Mouse (Mus musculus) forebrain, embryonic 12.5 days (tissue): ENCODE measurements at regions not wholly inside any gene's neighbourhood (a gene's known extent, or its start where the extent isn't known, plus 50 kb on each side); places are given as distances from the start of the nearest gene placed in this dataset.
"Not testable (repeated sequence)": the region's sequence is repeated elsewhere in the genome, so short reads cannot be mapped to it uniquely, and the experiment has no call there.

ENCODE experiments used
- ATAC-seq: fragments of 200-750 bp; cut with Nextera tagmentation; 2 replicates; pipeline ENCODE4 v1.8.0; 2017; ENCODE audit warnings: moderate TSS enrichment; ENCODE audit not compliant: low FRiP score
- H3K27ac ChIP-seq: fragments of 300-500 bp; sonication (generic); 2 replicates; pipeline ENCODE4 v1.5.1; 2016; ENCODE audit warnings: mild to moderate bottlenecking
- H3K27me3 ChIP-seq: fragments of 300-500 bp; sonication (generic); 2 replicates; pipeline ENCODE4 v1.6.1; 2016; ENCODE audit warnings: mild to moderate bottlenecking
- H3K36me3 ChIP-seq: fragments of 300-500 bp; sonication (generic); replicated peaks from 2 replicates; pipeline ENCODE4 v1.6.1; 2016; ENCODE audit warnings: mild to moderate bottlenecking
- H3K4me1 ChIP-seq: fragments of 300-500 bp; sonication (generic); 2 replicates; pipeline ENCODE4 v1.6.1; 2016
- H3K4me2 ChIP-seq: fragments of 300-500 bp; sonication (generic); 2 replicates; pipeline ENCODE4 v1.6.1; 2016; ENCODE audit warnings: mild to moderate bottlenecking, moderate library complexity
- H3K4me3 ChIP-seq: fragments of 300-500 bp; sonication (generic); replicated peaks from 2 replicates; pipeline ENCODE4 v1.5.1; 2016; ENCODE audit warnings: mild to moderate bottlenecking
- H3K9ac ChIP-seq: fragments of 300-500 bp; sonication (generic); 2 replicates; pipeline ENCODE4 v1.6.1; 2016; ENCODE audit warnings: mild to moderate bottlenecking
- H3K9me3 ChIP-seq: fragments of 300-500 bp; sonication (generic); 2 replicates; pipeline ENCODE4 v1.6.1; 2016
- WGBS: fragments of 180-500 bp; shearing (Covaris S2); methylation state at CpG from one replicate; pipeline ENCODE4 v1.1.7; 2016; 5-methylcytosine and 5-hydroxymethylcytosine counted together

DNA sequence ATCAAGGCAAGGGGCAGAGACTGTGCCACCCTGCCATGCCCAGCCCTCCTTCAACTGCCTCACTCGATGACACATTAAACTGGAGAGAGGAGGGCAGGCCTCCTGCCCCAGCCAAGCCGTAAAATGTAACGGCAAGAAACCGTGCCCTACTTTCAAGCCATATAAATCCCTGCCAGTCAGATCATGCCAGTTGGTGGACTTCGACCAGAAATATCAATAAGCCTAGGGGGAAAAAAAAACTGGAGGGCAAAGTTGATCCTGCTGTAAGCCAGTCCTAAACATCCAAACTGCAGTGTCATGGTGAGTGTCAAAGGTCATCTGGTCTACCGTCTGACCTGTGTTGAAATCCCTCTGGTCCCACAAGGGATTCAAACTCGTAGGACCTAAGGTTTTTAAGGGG lies 170.8 kb downstream of the Tomm20 start:
- H3K27ac ChIP-seq: no peak overlapping the region
- ATAC-seq: no peak
- H3K9me3 ChIP-seq: no peaks in the 10 kb centered on the region
- no peaks in the 10 kb centered on the region for H3K4me1 ChIP-seq
- no peak overlapping the region for H3K9ac ChIP-seq
- 86% methylated on average over 7 of the region's 7 CpGs for WGBS
- no peaks in the 10 kb centered on the region for H3K27me3 ChIP-seq
- no peak overlapping the region for H3K4me3 ChIP-seq
- no peaks in the 10 kb centered on the region for H3K36me3 ChIP-seq
- H3K4me2 ChIP-seq: no peak overlapping the region

DNA sequence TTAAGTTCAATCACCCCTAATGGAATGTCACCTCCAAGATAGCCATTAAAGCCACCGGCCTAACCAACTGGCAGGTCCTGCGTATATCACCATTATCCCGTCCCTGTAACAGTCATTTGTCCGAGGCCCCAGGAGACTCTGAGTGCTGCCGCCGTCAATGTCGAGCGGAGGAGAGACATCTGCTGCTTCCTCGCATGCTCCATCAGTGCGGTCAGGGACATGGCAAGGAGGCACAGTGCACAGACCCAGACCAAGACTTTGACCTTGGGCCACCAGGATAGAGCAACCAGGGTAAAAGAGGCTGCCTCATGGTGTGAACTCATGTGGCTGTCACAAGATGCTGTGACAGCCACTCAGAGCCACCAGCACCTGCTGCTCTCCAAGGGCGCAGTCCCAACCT lies 172.9 kb downstream of the Tomm20 start:
- no peak overlapping the region for H3K27ac ChIP-seq
- ATAC-seq: no peak
- H3K4me3 ChIP-seq: no peak overlapping the region
- no peak overlapping the region for H3K9ac ChIP-seq
- no peaks in the 10 kb centered on the region for H3K9me3 ChIP-seq
- no peaks in the 10 kb centered on the region for H3K4me1 ChIP-seq
- H3K4me2 ChIP-seq: no peak overlapping the region
- 94% methylated on average over 11 of the region's 11 CpGs for WGBS
- no peaks in the 10 kb centered on the region for H3K36me3 ChIP-seq
- no peaks in the 10 kb centered on the region for H3K27me3 ChIP-seq

DNA sequence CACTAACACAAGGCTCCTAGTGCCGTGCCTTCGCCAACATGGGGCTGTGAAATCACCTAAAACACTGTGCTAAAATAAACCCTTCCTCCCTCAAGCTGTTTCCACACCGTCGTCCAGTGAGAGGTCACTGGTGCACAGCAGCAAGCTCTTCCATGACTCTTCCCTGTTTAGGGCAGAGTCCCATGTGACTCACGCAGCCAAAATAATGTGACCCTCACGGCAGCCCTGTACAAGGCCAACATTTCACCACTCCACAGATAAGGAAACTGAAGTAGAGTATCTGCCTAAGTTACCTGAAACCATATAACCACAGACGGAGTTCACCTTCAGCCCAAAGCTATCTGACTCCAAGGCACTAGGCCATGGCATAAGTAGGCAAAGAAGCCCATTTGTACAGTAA lies 173.4 kb downstream of the Tomm20 start:
- H3K4me2 ChIP-seq: no peak overlapping the region
- H3K4me3 ChIP-seq: no peak overlapping the region
- H3K27ac ChIP-seq: no peak overlapping the region
- 87% methylated on average over 7 of the region's 7 CpGs for WGBS
- H3K9me3 ChIP-seq: no peaks in the 10 kb centered on the region
- H3K27me3 ChIP-seq: no peaks in the 10 kb centered on the region
- no peaks in the 10 kb centered on the region for H3K36me3 ChIP-seq
- H3K4me1 ChIP-seq: no peaks in the 10 kb centered on the region
- no peak overlapping the region for H3K9ac ChIP-seq
- ATAC-seq: no peak

DNA sequence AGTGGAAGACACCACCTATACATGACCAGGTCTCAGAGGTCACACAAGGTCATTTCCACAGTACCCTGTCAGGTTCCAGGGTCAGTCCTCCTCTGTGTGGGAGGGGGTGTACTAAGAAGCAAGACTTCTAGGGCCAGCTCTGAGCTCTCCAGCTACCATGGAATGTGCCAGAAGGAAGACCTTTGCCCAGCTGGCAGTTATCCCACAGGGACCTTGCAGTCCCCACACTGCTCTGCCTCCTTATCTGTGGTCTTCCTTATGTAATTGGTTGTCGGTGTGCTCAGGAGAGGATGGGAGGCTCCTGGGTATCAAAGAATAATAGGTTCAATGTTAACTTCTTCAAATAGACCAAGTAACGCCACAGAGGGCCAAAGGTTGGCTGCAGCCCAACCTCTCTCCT lies 175.3 kb downstream of the Tomm20 start:
- H3K9ac ChIP-seq, H3K27me3 ChIP-seq, H3K36me3 ChIP-seq, H3K27ac ChIP-seq, H3K9me3 ChIP-seq, H3K4me1 ChIP-seq, ATAC-seq, H3K4me2 ChIP-seq, H3K4me3 ChIP-seq: not testable (repeated sequence)
- 91% methylated on average over 2 of the region's 2 CpGs for WGBS

DNA sequence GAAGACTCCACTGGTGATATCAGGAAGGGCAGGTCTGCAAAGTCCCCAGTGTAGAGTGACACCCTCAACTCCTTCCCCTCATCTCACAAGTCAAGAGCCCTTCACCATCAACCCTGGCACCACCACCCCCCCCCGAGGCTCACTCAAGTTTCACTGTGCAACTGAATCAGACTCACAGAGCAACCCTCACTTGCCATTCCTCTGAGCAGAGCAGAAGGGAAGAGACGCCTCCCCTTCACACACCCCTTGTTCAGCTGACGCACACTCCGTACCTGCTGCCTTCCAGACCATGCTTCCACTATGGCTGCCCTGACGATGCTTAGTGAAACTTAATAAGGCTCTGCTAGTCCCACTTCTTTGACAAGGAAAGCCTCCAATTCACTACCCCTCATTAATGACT lies 174.4 kb upstream of the Irf2bp2 start:
- H3K27ac ChIP-seq: no peak overlapping the region
- H3K4me1 ChIP-seq: no peaks in the 10 kb centered on the region
- no peak overlapping the region for H3K4me3 ChIP-seq
- H3K4me2 ChIP-seq: no peak overlapping the region
- no peaks in the 10 kb centered on the region for H3K27me3 ChIP-seq
- H3K36me3 ChIP-seq: no peaks in the 10 kb centered on the region
- no peak overlapping the region for H3K9ac ChIP-seq
- 91% methylated on average over 5 of the region's 5 CpGs for WGBS
- ATAC-seq: no peak
- H3K9me3 ChIP-seq: no peaks in the 10 kb centered on the region

DNA sequence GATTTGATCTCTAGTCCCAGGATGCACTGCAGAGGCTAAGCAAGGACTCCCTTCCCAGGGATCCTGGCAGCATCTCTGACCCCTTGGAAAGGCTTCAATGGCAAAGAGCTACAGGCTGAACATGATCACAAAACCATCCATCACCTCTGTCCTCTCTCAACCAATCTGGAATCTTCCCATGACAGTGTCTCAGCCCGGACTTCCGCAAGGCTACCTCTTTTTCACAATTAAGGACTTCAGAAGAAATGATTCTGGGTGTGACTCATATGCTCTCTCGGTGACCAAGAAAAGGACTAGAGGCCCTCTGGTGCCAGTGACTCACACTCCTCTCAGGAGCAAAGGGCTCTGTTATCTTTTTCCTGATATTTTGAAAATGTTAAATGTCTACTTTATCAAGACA lies 173.6 kb upstream of the Irf2bp2 start:
- ATAC-seq: no peak

DNA sequence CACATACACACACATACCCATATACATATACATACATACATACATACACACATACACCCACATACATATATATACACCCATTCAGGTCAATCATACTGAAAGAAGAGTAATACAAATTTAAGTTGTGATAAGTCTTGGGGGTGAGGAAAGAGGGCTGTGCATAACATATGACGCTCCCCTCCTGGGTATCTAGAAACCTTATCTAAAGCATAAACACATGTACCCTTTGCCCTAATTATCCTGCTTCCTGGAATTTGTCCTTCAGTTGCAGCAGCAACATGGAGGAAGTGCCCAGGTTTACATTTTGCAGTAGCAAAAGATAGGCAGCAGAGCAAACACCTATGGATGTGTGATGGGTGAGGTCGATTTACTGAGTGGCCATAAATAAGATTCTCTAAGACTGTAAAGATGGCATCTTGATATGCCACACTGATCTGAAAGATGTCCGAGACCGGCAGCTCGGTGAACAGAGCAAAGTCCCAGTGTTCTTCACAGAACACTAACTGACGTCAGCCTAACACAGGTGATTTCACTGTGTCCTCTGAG lies 172.0 kb upstream of the Irf2bp2 start:
- Histone ChIP-seq H3K27ac (no peak overlapping the region), H3K9ac (no peak overlapping the region), H3K9me3 (no peaks in the 10 kb centered on the region), H3K4me2 (no peak overlapping the region), H3K36me3 (no peaks in the 10 kb centered on the region), H3K27me3 (no peaks in the 10 kb centered on the region), H3K4me3 (no peak overlapping the region), H3K4me1 (no peaks in the 10 kb centered on the region)
- ATAC-seq: no peak
- 92% methylated on average over 6 of the region's 6 CpGs for WGBS

More for the DNA sequence above, 173.6 kb upstream of the Irf2bp2 start:
- 95% methylated on average over 3 of the region's 3 CpGs for WGBS
- no peaks in the 10 kb centered on the region for H3K27me3 ChIP-seq
- no peaks in the 10 kb centered on the region for H3K4me1 ChIP-seq
- H3K9ac ChIP-seq: no peak overlapping the region
- no peaks in the 10 kb centered on the region for H3K9me3 ChIP-seq
- no peak overlapping the region for H3K4me2 ChIP-seq
- H3K36me3 ChIP-seq: no peaks in the 10 kb centered on the region
- no peak overlapping the region for H3K4me3 ChIP-seq
- no peak overlapping the region for H3K27ac ChIP-seq

DNA sequence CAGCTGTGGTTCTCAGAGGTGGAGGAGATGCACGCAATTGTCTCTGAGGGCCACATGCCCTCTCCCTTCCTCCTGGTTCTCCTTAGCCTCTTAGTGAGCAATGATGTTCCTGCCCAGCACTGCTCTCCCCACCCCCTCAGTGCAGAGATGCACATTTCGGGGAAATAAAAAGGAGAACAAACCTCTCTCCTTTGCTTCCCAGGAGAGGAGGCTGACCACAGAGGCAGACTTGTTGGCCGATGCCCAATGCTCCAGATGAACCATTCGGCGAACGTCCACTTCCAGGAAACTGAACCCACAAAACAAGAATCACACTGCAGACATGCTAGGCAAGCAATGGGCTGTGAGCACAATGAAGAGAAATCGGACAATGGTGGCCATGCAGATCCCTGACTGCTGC lies 169.8 kb upstream of the Irf2bp2 start:
- Histone ChIP-seq H3K9me3 (no peaks in the 10 kb centered on the region), H3K9ac (no peak overlapping the region), H3K27me3 (no peaks in the 10 kb centered on the region), H3K4me2 (no peak overlapping the region), H3K27ac (no peak overlapping the region), H3K4me1 (peaks cover 4% of the 10 kb centered on the region; the same call in 1 of the 2 replicates), H3K4me3 (no peak overlapping the region), H3K36me3 (no peaks in the 10 kb centered on the region)
- 86% methylated on average over 7 of the region's 7 CpGs for WGBS
- ATAC-seq: no peak

DNA sequence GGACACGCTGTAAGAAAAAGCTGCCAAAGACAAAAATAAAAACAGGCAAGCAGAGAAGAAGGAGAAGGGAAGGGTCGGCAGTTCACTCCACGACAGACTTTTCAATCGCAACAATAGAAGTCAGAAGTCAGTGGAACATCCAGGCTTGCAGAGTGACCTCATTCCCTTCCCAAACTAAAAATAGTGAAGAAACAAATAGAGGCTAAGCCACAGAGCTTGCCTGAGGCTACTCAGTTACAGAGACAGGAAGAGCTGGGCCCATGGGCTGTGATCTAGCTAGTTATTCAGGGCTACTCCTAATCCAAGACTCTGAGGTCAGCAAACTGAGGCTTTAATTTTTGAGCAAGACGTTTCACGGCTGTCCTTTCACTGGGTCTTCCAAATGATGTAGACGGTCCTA lies 165.9 kb upstream of the Irf2bp2 start:
- H3K27ac ChIP-seq: no peak overlapping the region
- H3K36me3 ChIP-seq: no peaks in the 10 kb centered on the region
- H3K4me1 ChIP-seq: peaks cover 4% of the 10 kb centered on the region; the same call in 1 of the 2 replicates
- no peaks in the 10 kb centered on the region for H3K27me3 ChIP-seq
- no peak overlapping the region for H3K4me3 ChIP-seq
- H3K4me2 ChIP-seq: no peak overlapping the region
- H3K9me3 ChIP-seq: no peaks in the 10 kb centered on the region
- 73% methylated on average over 7 of the region's 7 CpGs for WGBS
- ATAC-seq: no peak
- H3K9ac ChIP-seq: no peak overlapping the region

DNA sequence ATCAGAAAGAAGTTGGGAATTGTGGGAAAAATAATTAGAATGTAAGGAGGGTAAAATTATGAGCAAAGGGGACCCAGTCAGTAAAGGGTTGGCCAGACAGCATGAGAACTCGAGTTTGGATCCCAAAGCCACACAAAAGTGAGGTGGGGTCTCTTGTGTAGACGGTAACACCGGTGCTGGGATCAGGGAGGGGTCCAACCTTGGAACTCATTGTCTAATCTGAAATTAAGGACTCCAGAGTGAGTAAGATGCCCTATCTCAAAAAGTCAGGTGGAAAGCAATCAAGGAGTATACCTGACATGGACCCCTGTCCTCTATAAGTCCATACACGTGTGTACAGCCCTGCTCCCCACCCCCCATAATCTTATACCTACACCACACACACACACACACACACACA lies 165.2 kb upstream of the Irf2bp2 start:
- WGBS: 86% methylated on average over 4 of the region's 4 CpGs
- ATAC-seq: no peak

DNA sequence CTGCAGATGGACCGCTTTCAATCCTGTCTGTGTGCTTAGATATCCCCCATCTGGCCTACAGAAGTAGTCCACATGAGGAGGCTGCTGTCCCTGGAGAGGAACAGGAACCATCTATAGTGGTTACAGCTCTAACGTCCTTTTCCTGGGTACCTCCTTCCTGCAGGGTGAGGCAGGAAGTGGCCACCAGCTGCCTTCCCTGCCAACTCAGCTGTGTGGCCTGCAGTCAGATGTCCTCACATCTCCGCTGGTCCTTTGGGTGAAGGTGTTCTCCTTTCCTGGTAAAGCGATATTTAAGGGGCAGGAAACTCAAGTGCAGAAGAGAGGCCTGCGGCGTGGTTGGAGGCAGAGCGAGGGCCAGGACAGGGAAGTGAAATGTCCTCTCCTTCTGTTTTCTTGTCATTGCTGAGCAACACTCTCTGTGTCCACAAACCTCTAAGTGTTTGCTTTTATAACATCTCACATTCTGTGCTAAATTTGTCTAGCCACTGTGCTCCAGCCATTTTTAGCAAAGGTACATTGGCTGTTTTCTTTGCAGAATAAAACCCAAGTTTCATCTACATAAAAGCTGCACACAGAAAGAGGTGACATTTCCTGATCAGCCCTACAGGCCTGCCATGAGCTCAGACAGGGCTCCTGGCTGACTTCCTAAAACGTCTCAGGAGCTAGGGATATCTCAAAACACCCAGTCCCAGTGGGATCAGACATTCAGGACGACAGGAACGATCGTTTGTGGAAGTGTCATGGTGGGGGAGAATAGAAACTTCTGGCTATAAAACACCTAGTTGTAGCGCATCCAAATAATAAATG lies 164.4 kb upstream of the Irf2bp2 start:
- WGBS: 87% methylated on average over 12 of the region's 12 CpGs
- no peak overlapping the region for H3K9ac ChIP-seq
- no peak overlapping the region for H3K4me2 ChIP-seq
- 0 out of 2 replicates have a peak overlapping the region, but pooled peaks have one; percentile 5 for H3K27ac ChIP-seq
- no peak for ATAC-seq
- H3K4me3 ChIP-seq: no peak overlapping the region
- no peaks in the 10 kb centered on the region for H3K36me3 ChIP-seq
- no peaks in the 10 kb centered on the region for H3K9me3 ChIP-seq
- H3K4me1 ChIP-seq: peaks cover 12% of the 10 kb centered on the region
- H3K27me3 ChIP-seq: no peaks in the 10 kb centered on the region

More for the DNA sequence above, 165.2 kb upstream of the Irf2bp2 start:
- no peak overlapping the region for H3K9ac ChIP-seq
- peaks cover 6% of the 10 kb centered on the region for H3K4me1 ChIP-seq
- no peaks in the 10 kb centered on the region for H3K36me3 ChIP-seq
- H3K4me3 ChIP-seq: no peak overlapping the region
- no peaks in the 10 kb centered on the region for H3K27me3 ChIP-seq
- H3K4me2 ChIP-seq: no peak overlapping the region
- H3K27ac ChIP-seq: no peak overlapping the region
- H3K9me3 ChIP-seq: no peaks in the 10 kb centered on the region

DNA sequence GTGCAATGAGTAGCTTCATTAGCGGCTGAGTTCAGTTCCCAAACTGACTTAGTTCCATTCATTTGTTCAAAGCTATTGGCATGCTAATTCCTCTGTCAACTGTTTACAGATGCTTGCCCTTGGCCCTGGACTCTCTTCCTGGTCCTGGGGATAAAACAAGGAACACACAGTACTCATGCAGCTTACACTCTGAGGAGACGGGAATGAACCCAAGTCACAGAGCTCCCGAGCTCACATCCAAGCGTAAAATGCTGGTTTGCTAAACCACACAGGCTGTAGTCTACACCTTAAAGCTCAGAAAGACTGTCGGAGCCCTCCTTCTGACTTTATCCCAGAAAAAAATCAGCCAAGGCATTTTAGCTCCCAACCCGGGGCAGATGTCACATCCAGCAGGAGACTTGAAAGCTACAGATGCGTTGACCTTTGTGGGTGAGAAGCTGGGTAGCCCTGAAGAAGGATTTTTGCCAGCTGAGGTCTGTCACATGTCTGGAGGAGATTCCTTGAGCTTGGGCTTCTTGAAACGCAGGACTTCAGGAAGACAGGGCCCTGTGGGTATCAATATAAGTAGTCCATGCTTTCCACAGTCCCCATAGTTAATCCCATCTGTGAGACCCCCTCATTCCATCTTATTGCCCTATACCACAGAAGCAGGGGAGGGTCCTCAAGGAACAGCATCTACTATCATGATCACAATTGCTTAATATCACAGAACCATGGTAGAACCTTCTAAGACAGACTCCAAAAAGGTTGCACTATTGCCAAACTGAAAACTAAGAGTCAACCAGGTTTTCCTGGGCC lies 162.7 kb upstream of the Irf2bp2 start:
- no peaks in the 10 kb centered on the region for H3K9me3 ChIP-seq
- H3K9ac ChIP-seq: no peak overlapping the region
- 82% methylated on average over 8 of the region's 8 CpGs for WGBS
- no peak for ATAC-seq
- H3K4me3 ChIP-seq: no peak overlapping the region
- no peaks in the 10 kb centered on the region for H3K36me3 ChIP-seq
- no peak overlapping the region for H3K4me2 ChIP-seq
- no peaks in the 10 kb centered on the region for H3K27me3 ChIP-seq
- H3K27ac ChIP-seq: no peak overlapping the region
- peaks cover 12% of the 10 kb centered on the region for H3K4me1 ChIP-seq
